Comparison of ENCODE assay signal across 8 mouse cellular contexts in genomic region chr4:116149812-116150155, GRCm38 (mm10). TPM values are rescaled to one million over a fixed set of nuclear protein-coding genes. Genes with fewer than 3 reads are reported as not detected.
DNase-seq lines count a peak whose midpoint lies in the region; ATAC-seq and TF ChIP-seq lines count a peak whose summit lies in the region.

No protein-coding gene starts in this region.

- H3K27me3 ChIP-seq in megakaryocyte, embryonic 14.5 days (replicated peaks) = no peaks in the 10 kb centered on the region
- no peaks in the 10 kb centered on the region for H3K27me3 ChIP-seq in forebrain, embryonic 11.5 days (ENCODE audit: control insufficient read depth, insufficient read depth, low read length)
- peaks cover 4% of the 10 kb centered on the region; the same call in 1 of the 2 replicates for H3K27me3 ChIP-seq in limb, embryonic 12.5 days
- no peaks in the 10 kb centered on the region for H3K27me3 ChIP-seq in small intestine, adult 2 months (ENCODE audit: control insufficient read depth, insufficient read depth, low read length)

- WGBS in forebrain, embryonic 11.5 days = 22% methylated on average over 6 of the region's 6 CpGs
- WGBS in limb, embryonic 12.5 days = 18% methylated on average over 6 of the region's 6 CpGs
- 25% methylated on average over 6 of the region's 6 CpGs for WGBS in small intestine, adult 2 months

- H3K4me2 ChIP-seq in forebrain, embryonic 11.5 days (ENCODE audit: low read depth, low read length, severe bottlenecking) = peak overlapping the region; percentile 76
- H3K4me2 ChIP-seq in limb, embryonic 12.5 days = peak overlapping the region; percentile 78

- peak overlapping the region; percentile 95 for H3K9ac ChIP-seq in forebrain, embryonic 11.5 days (ENCODE audit: low read length)
- peak overlapping the region; percentile 93 for H3K9ac ChIP-seq in limb, embryonic 12.5 days (replicated peaks)

- peak overlapping the region; percentile 91 for H3K4me3 ChIP-seq in megakaryocyte, embryonic 14.5 days (replicated peaks)
- H3K4me3 ChIP-seq in forebrain, embryonic 11.5 days (ENCODE audit: low read depth, low read length) = peak overlapping the region; percentile 68
- peak overlapping the region; percentile 76 for H3K4me3 ChIP-seq in limb, embryonic 12.5 days (replicated peaks)
- peak overlapping the region; percentile 92 for H3K4me3 ChIP-seq in small intestine, adult 2 months (ENCODE audit: low read depth, low read length)

- no peak for ATAC-seq in megakaryocyte, adult 5-6 weeks (ENCODE audit: poor library complexity, severe bottlenecking)
- ATAC-seq in forebrain, embryonic 11.5 days (replicated peaks; ENCODE audit: low FRiP score) = 0 out of 2 replicates have a peak, but pooled peaks have one; percentile 8
- no peak for ATAC-seq in limb, embryonic 12.5 days (ENCODE audit: insufficient number of reproducible peaks, insufficient read depth, low FRiP score, low TSS enrichment, low read depth)

- TF ChIP-seq CTCF in small intestine, adult 2 months (IDR thresholded peaks at IDR 0.05; ENCODE audit: extremely low read depth, insufficient read length, insufficient replicate concordance, low read depth, low read length) = no peak

- peaks cover 29% of the 10 kb centered on the region for H3K4me1 ChIP-seq in megakaryocyte, embryonic 14.5 days
- H3K4me1 ChIP-seq in forebrain, embryonic 11.5 days (replicated peaks; ENCODE audit: control insufficient read depth, insufficient read depth, low read length) = peaks cover 6% of the 10 kb centered on the region
- peaks cover 15% of the 10 kb centered on the region for H3K4me1 ChIP-seq in limb, embryonic 12.5 days (replicated peaks)
- H3K4me1 ChIP-seq in small intestine, adult 2 months (ENCODE audit: control insufficient read depth, insufficient read depth, insufficient read length, low read length) = peaks cover 3% of the 10 kb centered on the region; the same call in 1 of the 2 replicates

- peaks cover 38% of the 10 kb centered on the region for H3K36me3 ChIP-seq in megakaryocyte, embryonic 14.5 days (replicated peaks; ENCODE audit: low read length)
- peaks cover 5% of the 10 kb centered on the region; the same call in 1 of the 2 replicates for H3K36me3 ChIP-seq in forebrain, embryonic 11.5 days (ENCODE audit: control insufficient read depth, insufficient read depth, low read length)
- peaks cover 30% of the 10 kb centered on the region for H3K36me3 ChIP-seq in limb, embryonic 12.5 days
- peaks cover 16% of the 10 kb centered on the region for H3K36me3 ChIP-seq in small intestine, adult 2 months (ENCODE audit: control insufficient read depth, insufficient read depth, low read length)

- H3K9me3 ChIP-seq in megakaryocyte, embryonic 14.5 days = peaks cover 6% of the 10 kb centered on the region
- no peaks in the 10 kb centered on the region for H3K9me3 ChIP-seq in forebrain, embryonic 11.5 days (ENCODE audit: control insufficient read depth, low read length)
- no peaks in the 10 kb centered on the region for H3K9me3 ChIP-seq in limb, embryonic 12.5 days

- no peak for DNase-seq in forebrain, embryonic 11.5 days (ENCODE audit: low spot score)
- DNase-seq in thymus, postnatal 10 days (ENCODE audit: low spot score in 2 of 2) = no peak
- DNase-seq in urinary bladder, adult 18-20 months (ENCODE audit: low spot score in 2 of 2) = no peak
- DNase-seq in urinary bladder, postnatal 25 days (ENCODE audit: low spot score) = no peak

- TF ChIP-seq POLR2A in small intestine, adult 2 months (IDR thresholded peaks at IDR 0.05; ENCODE audit: low read depth, low read length) = no peak

- H3K27ac ChIP-seq in forebrain, embryonic 11.5 days (ENCODE audit: low read depth, low read length) = no peak overlapping the region
- H3K27ac ChIP-seq in limb, embryonic 12.5 days = peak overlapping the region; percentile 90
- peak overlapping the region; percentile 74 for H3K27ac ChIP-seq in small intestine, adult 2 months (ENCODE audit: insufficient read depth, low read depth, low read length)

RNA-seq across cellular contexts. Expression of gene Lurap1, which starts 1.4 kb away (rescaled TPM):
- polyA plus RNA-seq in megakaryocyte, embryonic 14.5 days (2012; ENCODE audit: insufficient read depth, low replicate concordance) = 0.93 TPM in 1 of 2 replicates, not detected in the other
- not detected in 2 replicates for total RNA-seq in megakaryocyte, adult 5-6 weeks (2015)
- total RNA-seq in megakaryocyte, adult 5-6 weeks (2017) = not detected in 2 replicates
- polyA plus RNA-seq in forebrain, embryonic 11.5 days (2014; fragmentation: Nextera tagmentation; extraction: Ambion mirVana) = 2.3 and 2.8 TPM in 2 replicates
- 2.6 and 2.8 TPM in 2 replicates for polyA plus RNA-seq in limb, embryonic 12.5 days (2016; fragmentation: Nextera tagmentation; extraction: Ambion mirVana)
- 0.85 and 1.4 TPM in 2 replicates for polyA plus RNA-seq in small intestine, adult 2 months (2012; rRNA removed)

RNA-seq across cellular contexts. Expression of gene Tspan1, which starts 17.6 kb away (rescaled TPM):
- polyA plus RNA-seq in megakaryocyte, embryonic 14.5 days (2012; ENCODE audit: insufficient read depth, low replicate concordance) = not detected in 2 replicates
- not detected in 2 replicates for total RNA-seq in megakaryocyte, adult 5-6 weeks (2015)
- not detected in 2 replicates for total RNA-seq in megakaryocyte, adult 5-6 weeks (2017)
- 0.19 TPM in 1 of 2 replicates, not detected in the other for polyA plus RNA-seq in forebrain, embryonic 11.5 days (2014; fragmentation: Nextera tagmentation; extraction: Ambion mirVana)
- 0.10 and 0.16 TPM in 2 replicates for polyA plus RNA-seq in limb, embryonic 12.5 days (2016; fragmentation: Nextera tagmentation; extraction: Ambion mirVana)
- polyA plus RNA-seq in small intestine, adult 2 months (2012; rRNA removed) = 30.5 and 34.8 TPM in 2 replicates

RNA-seq across cellular contexts. Expression of gene 1700042G07Rik, which starts 23.4 kb away (rescaled TPM):
- not detected in 2 replicates for polyA plus RNA-seq in megakaryocyte, embryonic 14.5 days (2012; ENCODE audit: insufficient read depth, low replicate concordance)
- total RNA-seq in megakaryocyte, adult 5-6 weeks (2015) = not detected in 2 replicates
- total RNA-seq in megakaryocyte, adult 5-6 weeks (2017) = not detected in 2 replicates
- polyA plus RNA-seq in forebrain, embryonic 11.5 days (2014; fragmentation: Nextera tagmentation; extraction: Ambion mirVana) = not detected in 2 replicates
- polyA plus RNA-seq in limb, embryonic 12.5 days (2016; fragmentation: Nextera tagmentation; extraction: Ambion mirVana) = not detected in 2 replicates
- polyA plus RNA-seq in small intestine, adult 2 months (2012; rRNA removed) = not detected in 2 replicates

RNA-seq across cellular contexts. Expression of gene Gm49337, which starts 23.4 kb away (rescaled TPM):
- polyA plus RNA-seq in megakaryocyte, embryonic 14.5 days (2012; ENCODE audit: insufficient read depth, low replicate concordance) = not detected in 2 replicates
- total RNA-seq in megakaryocyte, adult 5-6 weeks (2015) = not detected in 2 replicates
- total RNA-seq in megakaryocyte, adult 5-6 weeks (2017) = 0.48 TPM in 1 of 2 replicates, not detected in the other
- not detected in 2 replicates for polyA plus RNA-seq in forebrain, embryonic 11.5 days (2014; fragmentation: Nextera tagmentation; extraction: Ambion mirVana)
- not detected in 2 replicates for polyA plus RNA-seq in limb, embryonic 12.5 days (2016; fragmentation: Nextera tagmentation; extraction: Ambion mirVana)
- polyA plus RNA-seq in small intestine, adult 2 months (2012; rRNA removed) = not detected in 2 replicates

RNA-seq across cellular contexts. Expression of gene Pomgnt1, which starts 26.1 kb away (rescaled TPM):
- polyA plus RNA-seq in megakaryocyte, embryonic 14.5 days (2012; ENCODE audit: insufficient read depth, low replicate concordance) = 1.0 and 6.1 TPM in 2 replicates
- total RNA-seq in megakaryocyte, adult 5-6 weeks (2015) = 3.3 and 6.7 TPM in 2 replicates
- total RNA-seq in megakaryocyte, adult 5-6 weeks (2017) = 7.3 and 9.3 TPM in 2 replicates
- polyA plus RNA-seq in forebrain, embryonic 11.5 days (2014; fragmentation: Nextera tagmentation; extraction: Ambion mirVana) = 54.9 and 58.8 TPM in 2 replicates
- 73.8 and 74.8 TPM in 2 replicates for polyA plus RNA-seq in limb, embryonic 12.5 days (2016; fragmentation: Nextera tagmentation; extraction: Ambion mirVana)
- polyA plus RNA-seq in small intestine, adult 2 months (2012; rRNA removed) = 8.3 and 10.5 TPM in 2 replicates

Comparison
In these comparisons a context has a peak if more than half of its experiments do, and no peak if none do; other contexts are left out.
1. RNA of gene Tspan1, which starts 17.6 kb away (polyA plus RNA-seq): 30.5 to 34.8 TPM in small intestine, adult 2 months; 0.19 TPM in forebrain, embryonic 11.5 days, 0.10 to 0.16 TPM in limb, embryonic 12.5 days and not detected in megakaryocyte, embryonic 14.5 days; every median in the first group is over 10 times any median in the second.
2. Peak in every context shown above with its lines, with median percentiles within 50 percentile points of each other: H3K4me3 ChIP-seq.